Mouse (Mus musculus) retina, embryonic 14.5 days (tissue): Measurements from ENCODE around the gene Pacsin3.

Experiments
- DNase-seq: peaks from one replicate; pipeline ENCODE4 v3.0.0-alpha.2; 2015; ENCODE audit warnings: low spot score

Pacsin3 gene

GRCm38 (mm10) chr2:91255661-91256150 lies at the start of gene Pacsin3:
Pacsin3 (plus strand) TSS chr2:91255954.
- peak; percentile 63 for DNase-seq

DNA sequence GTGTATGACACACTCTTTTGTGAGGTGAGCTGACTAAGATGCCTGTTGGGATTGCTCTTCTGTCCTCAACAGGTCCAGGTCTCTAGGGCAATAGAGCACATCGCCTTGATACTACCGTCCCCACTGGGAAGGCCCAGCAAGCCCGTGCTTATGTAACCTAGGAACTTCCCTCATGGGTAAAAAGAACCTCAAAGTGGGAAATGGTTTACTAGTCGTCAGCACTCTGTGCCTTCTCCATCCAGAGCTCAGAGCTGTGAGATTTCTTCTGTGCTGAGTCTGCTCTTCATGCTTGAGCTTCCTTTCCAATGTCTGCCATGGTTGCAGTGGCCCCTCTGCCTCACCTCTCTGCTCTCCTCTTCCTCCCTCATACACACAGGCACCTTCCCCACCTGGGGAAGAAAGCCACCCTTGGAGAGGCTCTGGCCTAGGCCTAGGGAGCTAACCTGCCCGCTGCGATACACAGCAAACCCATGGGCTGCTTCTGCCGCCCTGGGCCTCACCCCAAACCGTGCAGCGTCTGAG lies 49.4 kb upstream of the Pacsin3 start:
- no peak for DNase-seq

GRCm38 (mm10) chr2:91213311-91213710 lies 42.4 kb upstream of the Pacsin3 start:
- no peak for DNase-seq

- no peak for DNase-seq
Measured at GRCm38 (mm10) chr2:91217032-91217431, 38.7 kb upstream of the Pacsin3 start.

GRCm38 (mm10) chr2:91220501-91220900 lies 35.3 kb upstream of the Pacsin3 start:
- no peak for DNase-seq

GRCm38 (mm10) chr2:91223614-91224013 lies 32.1 kb upstream of the Pacsin3 start:
- DNase-seq, result peak; percentile 28

DNA sequence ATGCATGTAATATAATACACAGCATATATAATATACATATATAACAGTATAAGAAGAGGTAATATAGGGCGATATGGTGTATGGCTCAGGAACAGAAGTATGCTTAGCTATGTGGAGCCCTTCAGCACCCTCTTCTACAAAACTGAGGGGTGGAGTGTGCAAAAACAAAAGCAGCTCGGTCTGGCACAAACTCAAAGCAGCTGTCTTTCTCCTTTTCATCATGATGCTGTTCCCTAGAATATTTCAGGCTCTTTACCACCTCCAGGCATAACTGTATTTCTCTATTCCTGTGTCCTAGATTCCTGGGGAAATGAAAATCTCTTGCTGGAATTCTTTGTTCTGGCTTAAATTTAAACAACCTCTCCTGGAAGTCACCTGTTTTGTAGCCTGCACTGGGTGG lies 26.0 kb upstream of the Pacsin3 start:
- DNase-seq, result no peak

DNA sequence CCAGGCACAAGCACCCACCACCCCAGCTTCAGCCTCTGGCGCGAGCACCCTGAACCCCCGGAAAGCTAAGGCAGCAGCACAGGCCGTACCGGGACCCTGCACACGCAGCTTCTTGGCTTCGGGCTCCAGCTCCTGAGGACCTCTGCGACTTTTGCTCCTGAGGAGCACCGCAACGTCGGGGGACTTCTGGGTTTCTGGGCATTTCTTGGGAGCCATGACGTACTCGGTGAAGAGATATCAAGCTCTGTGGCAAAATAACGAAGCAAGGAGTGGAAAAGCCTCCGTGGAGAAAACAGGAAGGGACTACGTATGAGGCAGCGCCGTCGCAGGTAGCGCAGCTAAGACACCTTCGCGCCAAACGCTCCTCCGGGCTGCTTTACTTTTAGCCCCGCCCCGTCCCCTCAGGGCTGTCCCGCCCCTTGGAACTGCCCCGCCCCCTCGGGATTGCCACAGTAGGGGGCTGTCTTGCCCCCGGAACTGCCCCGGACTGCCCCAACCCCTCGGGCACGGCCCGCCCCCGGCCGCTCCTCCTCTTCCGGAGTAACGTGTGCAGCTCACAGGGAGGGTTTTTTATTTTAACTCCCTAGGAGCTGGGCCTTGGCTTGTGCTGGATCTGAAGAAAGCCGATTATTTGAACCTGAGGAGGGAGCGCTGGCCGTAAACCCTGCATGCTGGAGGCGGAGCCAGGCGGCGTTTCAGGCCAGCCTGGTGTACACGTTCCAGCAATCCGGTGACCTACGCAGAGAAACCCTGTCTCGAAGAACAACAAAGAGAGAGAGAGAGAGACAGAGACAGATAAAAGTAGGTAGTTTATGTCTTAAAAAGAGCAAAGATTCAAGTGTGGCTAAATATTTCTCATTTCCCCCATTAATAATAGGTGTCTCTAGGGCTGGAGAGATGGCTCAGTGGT lies 18.9 kb upstream of the Pacsin3 start, which contains the start of gene Ddb2:
TSS of gene Ddb2 (minus strand) at position 382 of the 910 bp plus-strand sequence.
- DNase-seq, result peak; percentile 97

DNA sequence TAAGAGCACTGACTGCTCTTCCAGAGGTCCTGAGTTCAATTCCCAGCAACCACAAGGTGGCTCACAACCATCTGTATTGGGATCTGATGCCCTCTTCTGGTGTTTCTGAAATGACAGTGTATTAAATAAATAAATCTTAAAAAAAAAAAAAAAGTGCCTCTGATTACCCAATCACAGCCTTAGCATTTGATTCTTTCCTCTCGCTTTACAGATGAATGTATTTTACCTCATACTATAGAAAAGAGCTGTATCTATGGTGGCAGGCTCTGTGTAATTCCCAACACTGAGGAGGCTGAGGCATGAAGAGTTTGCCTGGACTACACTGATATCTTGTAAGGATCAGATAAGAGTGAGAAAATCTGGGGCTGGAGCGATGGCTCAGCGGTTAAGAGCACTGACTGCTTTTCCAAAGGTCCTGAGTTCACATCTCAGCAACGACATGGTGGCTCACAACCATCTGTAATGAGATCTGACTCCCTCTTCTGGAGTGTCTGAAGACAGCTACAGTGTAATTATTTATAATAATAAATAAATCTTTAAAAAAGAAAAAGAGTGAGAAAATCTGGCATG lies 18.2 kb upstream of the Pacsin3 start:
- peak; percentile 61 for DNase-seq

GRCm38 (mm10) chr2:91242547-91242946 lies 13.2 kb upstream of the Pacsin3 start:
- DNase-seq, result no peak

- DNase-seq, result no peak
Measured at GRCm38 (mm10) chr2:91243416-91243815, 12.3 kb upstream of the Pacsin3 start.

DNA sequence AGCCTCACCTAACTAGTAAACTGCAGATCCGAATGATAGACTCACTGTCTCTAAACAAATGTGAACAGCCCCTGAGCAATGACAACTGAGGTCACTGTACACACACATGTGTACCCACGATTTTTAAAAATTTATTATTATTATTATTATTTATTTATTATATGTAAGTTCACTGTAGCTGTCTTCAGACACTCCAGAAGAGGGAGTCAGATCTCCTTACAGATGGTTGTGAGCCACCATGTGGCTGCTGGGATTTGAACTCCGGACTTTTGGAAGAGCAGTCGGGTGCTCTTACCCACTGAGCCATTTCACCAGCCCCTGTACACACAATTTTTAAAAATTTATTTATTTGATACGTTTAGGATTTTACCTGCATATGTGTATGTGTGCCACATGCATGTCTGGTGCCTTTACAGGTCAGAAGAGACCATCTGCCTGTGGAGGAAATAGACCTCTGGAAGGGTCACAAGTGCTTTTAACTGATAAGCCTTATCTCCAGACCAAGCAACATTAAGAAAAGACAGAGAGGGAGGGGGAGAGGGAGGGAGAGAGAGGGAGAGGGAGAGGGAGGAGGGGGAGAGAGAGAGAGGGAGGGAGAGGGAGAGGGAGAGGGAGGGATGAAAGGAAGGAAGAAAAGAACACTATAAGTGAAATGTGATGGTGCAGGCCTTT lies 11.1 kb upstream of the Pacsin3 start:
- DNase-seq, result no peak

DNA sequence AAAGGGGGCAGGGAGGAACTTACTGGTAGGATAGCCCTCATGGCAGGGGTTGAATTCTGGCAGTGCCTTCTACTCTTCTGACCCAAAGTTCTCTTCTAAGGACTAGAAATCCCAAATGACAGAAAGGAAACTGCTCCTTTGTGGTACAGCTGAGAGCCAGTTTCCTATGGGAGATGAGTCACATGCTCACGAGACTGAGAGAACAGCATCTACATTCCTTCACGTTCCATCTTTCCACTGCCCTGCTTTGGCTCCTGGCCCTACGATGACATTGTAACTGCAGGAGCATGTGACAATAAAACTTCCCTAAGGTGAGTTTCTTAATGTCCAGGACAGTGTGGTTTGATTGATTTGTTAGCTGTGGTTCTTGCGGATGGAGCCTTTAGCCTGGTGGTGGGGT lies 7.4 kb upstream of the Pacsin3 start:
- no peak for DNase-seq

DNA sequence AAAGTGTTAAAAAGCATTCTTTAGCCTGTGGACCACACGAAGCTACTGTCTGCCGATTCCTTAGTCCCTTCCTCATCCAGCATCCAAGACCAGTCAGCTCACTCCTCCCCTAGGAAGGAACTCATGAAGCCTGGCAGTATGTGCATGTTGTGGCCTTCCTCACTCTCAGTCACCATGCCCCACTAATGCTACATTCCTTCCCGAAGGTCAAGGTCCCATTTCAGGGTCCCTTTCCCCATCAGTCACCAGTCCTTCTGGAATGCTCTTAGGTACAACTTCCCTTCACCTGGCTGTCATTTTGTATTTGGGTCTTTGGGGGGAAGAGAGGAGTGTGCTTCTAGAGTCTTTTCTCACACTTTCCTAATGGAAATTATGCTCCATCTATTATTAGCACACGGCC lies 3.8 kb upstream of the Pacsin3 start:
- no peak for DNase-seq

DNA sequence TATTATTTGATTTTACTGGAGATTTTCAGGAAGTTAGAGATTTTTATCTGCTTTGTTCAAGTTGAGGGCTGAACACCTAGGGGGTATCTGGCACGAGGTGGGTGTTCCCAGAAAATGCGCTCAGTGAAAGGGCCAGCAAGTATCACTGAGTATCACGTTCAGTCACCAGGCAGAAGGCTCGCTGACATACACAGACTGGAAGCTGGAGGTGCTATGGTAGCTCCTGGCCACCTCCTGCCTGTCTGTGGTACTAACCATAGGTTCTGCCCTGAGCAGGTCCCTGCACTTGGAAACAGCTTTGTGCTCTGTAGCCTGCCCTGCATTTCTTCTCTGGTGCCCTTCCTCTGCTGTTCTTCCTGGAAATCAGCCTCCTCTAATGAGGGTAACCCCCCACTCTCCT lies 3.2 kb upstream of the Pacsin3 start:
- DNase-seq, result no peak

DNA sequence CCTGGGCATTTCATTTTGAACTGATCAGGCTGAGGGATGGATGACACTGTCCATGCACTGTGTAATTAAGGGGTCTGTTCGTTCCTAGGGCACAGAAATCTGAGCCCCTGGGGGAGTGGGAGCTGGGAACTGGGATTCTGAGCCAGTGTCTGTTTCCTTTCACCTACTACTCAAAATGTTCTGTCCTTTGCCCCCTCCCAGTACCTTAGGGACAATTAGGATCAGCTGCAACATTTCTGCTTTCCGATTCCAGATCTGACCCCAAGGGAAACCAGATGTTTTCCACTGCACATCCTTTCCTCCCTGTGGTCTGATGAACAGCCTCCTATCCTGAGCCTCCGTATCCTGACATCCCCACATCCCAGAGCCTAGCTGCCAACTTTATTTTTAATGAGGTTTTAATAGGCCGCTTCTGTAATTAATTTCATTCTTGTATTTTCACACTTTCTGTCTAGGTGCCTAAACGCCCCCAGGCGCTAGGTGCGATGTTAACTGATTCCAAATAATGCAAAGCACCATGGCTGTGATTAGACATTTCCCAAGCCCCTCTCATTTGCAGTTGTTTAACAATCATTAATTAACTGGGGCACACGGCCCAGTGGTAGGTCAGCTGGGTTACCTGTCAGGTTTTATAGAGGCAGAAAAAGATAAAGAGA lies 901 bp upstream of the Pacsin3 start:
- DNase-seq, result no peak

DNA sequence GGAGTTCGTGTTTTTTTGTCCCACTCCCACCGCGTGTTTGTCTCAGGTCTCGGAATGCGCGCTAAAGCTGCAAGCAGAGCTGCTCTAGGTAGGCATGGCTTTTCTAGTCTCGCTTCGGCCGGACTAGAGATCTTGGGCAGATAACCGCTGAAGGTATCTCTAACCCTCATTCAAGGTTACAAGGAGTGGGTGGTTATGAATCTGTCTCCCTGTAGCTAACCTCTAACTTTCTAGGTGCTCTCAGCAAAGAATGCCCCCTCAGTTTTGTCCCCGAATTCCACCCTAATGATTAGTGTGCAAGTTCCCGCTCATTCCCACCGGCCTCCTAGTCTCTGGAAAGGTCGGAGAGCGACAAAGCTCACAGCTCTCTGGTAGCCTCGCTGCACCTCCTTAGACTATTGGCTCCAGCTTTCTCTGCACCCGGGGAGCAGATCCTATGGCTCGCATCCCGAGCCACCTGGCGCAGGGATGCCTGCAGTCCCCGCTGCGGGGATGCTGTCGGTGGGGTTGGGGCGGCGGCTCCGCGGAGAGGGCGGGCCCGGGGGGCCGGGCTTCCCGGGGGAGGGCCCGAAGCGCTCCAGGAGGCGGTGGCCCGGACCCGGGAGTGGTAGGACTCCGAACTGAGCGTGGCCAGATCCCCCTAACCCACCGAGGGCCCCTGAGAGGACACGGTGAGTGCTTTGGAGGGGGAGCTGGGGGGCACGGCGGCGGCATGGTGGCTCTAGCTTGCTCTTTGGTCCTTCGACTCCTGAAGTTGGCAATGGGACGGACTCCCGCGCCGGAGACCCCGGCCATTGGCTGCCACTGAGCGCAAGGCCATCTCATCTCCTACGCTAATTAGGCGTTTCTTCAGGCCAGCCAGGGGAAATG lies 737 bp downstream of the Pacsin3 start:
- no peak for DNase-seq

- DNase-seq, result peak; percentile 75
Measured at GRCm38 (mm10) chr2:91257126-91257980, 1.6 kb downstream of the Pacsin3 start.

DNA sequence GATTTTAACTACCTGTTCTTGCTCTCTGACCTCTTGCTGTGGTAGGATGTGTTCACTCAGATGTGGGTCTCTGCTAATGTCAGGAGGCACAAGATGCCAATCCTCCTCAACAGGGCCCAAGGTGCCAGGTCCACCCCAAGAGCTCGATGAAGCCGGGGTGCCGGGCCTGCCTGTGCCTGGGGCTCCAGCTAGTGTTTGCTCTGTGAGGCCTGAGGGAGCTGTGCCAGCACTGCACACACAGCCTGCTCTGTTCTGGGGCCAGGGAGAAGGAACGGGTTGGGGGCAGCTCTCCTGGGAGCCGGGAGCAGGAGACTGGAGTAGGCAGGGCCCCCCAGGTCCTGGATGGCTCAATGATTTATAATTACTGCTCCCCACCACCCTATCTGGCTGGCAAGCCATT lies 2.3 kb downstream of the Pacsin3 start:
- DNase-seq, result no peak

GRCm38 (mm10) chr2:91258830-91259229 lies 3.1 kb downstream of the Pacsin3 start:
- no peak for DNase-seq
